Mouse (Mus musculus) limb, embryonic 10.5 days (tissue): ENCODE results near the gene Hist1h4b. TPM values are rescaled to one million over a fixed set of nuclear protein-coding genes. Genes with fewer than 3 reads are reported as not detected.
"Not testable (repeated sequence)": the region's sequence is repeated elsewhere in the genome, so short reads cannot be mapped to it uniquely, and the experiment has no call there.

Source experiments
- DNase-seq: peaks from one replicate; pipeline ENCODE4 v3.0.0-alpha.2; 2017; ENCODE audit warnings: low spot score
- H3K27ac ChIP-seq: fragments of 300-500 bp; sonication (generic); 2 replicates; pipeline ENCODE4 v1.5.1; 2016; ENCODE audit warnings: mild to moderate bottlenecking
- H3K27me3 ChIP-seq: fragments of 300-500 bp; sonication (generic); 2 replicates; pipeline ENCODE4 v1.6.1; 2016; ENCODE audit warnings: low read depth, mild to moderate bottlenecking; ENCODE audit not compliant: poor library complexity, severe bottlenecking
- H3K36me3 ChIP-seq: fragments of 300-500 bp; sonication (generic); 2 replicates; pipeline ENCODE4 v1.6.1; 2016; ENCODE audit warnings: mild to moderate bottlenecking, moderate library complexity
- H3K4me1 ChIP-seq: fragments of 300-500 bp; sonication (generic); 2 replicates; pipeline ENCODE4 v1.6.1; 2016
- H3K4me3 ChIP-seq: fragments of 300-500 bp; sonication (generic); 2 replicates; pipeline ENCODE4 v1.5.1; 2016; ENCODE audit warnings: mild to moderate bottlenecking, moderate library complexity
- H3K9me3 ChIP-seq: fragments of 300-500 bp; sonication (generic); replicated peaks from 2 replicates; pipeline ENCODE4 v1.6.1; 2016; ENCODE audit warnings: mild to moderate bottlenecking
- WGBS: fragments of 180-500 bp; shearing (Covaris S2); methylation state at CpG from one replicate; pipeline ENCODE4 v1.1.7; 2016; 5-methylcytosine and 5-hydroxymethylcytosine counted together
- polyA plus RNA-seq: library from polyadenylated mRNA; unstranded; fragments of >200 nt; fragmentation: Nextera tagmentation; extraction: Ambion mirVana; gene quantifications from 2 replicates; pipeline ENCODE4 v1.2.1, GENCODE M21; 2016

Hist1h4b gene
- polyA plus RNA-seq, 1 experiment from 2014 or later, result 5.9 TPM

GRCm38 (mm10) chr13:23764324-23765171 is 7.7 kb downstream of the Hist1h4b start:
- Histone ChIP-seq H3K4me3 (peak overlapping the region; percentile 59), H3K36me3 (no peaks in the 10 kb centered on the region), H3K4me1 (peaks cover 31% of the 10 kb centered on the region), H3K27me3 (no peaks in the 10 kb centered on the region), H3K9me3 (no peaks in the 10 kb centered on the region), H3K27ac (peak overlapping the region; percentile 92)
- peak; percentile 67 for DNase-seq
- 38% methylated on average over 12 of the region's 12 CpGs for WGBS

DNA sequence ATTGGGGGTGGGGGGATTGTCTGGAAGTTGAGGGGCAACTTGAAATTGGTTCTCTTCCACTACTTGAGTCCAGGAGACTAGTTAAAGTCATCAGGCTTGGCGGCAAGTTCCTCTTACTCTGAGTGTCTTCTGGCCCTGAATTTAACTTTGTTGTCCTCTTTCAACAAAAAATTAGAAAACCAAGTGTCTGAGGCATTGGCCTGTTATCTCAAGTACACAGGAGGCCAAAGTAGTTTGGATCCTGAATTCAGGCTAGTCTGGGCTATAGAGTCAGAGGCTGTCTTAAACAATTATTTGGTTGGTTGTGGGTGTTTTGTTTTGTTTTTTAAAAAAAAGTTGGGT is 8.3 kb downstream of the Hist1h4b start:
- DNase-seq, result no peak
- 0 out of 2 replicates have a peak overlapping the region, but pooled peaks have one; percentile 92 for H3K27ac ChIP-seq
- WGBS, result 74% methylated on average over 1 of the region's 1 CpGs
- no peaks in the 10 kb centered on the region for H3K36me3 ChIP-seq
- peak overlapping the region; percentile 59 for H3K4me3 ChIP-seq
- H3K9me3 ChIP-seq, result no peaks in the 10 kb centered on the region
- no peaks in the 10 kb centered on the region for H3K27me3 ChIP-seq
- H3K4me1 ChIP-seq, result peaks cover 28% of the 10 kb centered on the region

DNA sequence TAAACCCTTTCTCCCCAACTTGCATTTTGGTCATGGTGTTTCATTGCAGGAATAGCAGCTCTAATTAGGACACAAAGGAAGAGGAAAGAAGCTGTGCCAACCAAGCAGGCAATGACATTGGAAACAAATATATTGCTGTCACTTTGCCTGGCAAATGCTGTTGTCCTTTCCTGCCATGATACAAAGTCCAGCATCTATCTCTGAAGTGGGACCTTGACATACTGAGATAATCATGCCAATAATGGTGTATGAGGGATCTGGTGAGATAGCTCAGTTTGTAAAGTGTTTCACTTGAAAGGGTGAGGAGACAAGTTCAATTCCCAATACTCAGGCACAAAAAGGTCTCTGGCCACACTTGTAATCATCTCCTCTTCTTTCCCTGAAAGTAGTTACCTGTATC is 10.0 kb downstream of the Hist1h4b start:
- no peak for DNase-seq
- Histone ChIP-seq H3K27ac (no peak overlapping the region), H3K9me3 (no peaks in the 10 kb centered on the region), H3K4me1 (peaks cover 27% of the 10 kb centered on the region), H3K27me3 (no peaks in the 10 kb centered on the region), H3K4me3 (no peak overlapping the region), H3K36me3 (no peaks in the 10 kb centered on the region)

GRCm38 (mm10) chr13:23768834-23769397 is 12.1 kb downstream of the Hist1h4b start:
- no peak for DNase-seq
- H3K9me3 ChIP-seq, result no peaks in the 10 kb centered on the region
- H3K27me3 ChIP-seq, result no peaks in the 10 kb centered on the region
- H3K4me1 ChIP-seq, result peaks cover 24% of the 10 kb centered on the region
- no peaks in the 10 kb centered on the region for H3K36me3 ChIP-seq
- H3K4me3 ChIP-seq, result no peak overlapping the region
- WGBS, result 67% methylated on average over 5 of the region's 5 CpGs
- H3K27ac ChIP-seq, result no peak overlapping the region

DNA sequence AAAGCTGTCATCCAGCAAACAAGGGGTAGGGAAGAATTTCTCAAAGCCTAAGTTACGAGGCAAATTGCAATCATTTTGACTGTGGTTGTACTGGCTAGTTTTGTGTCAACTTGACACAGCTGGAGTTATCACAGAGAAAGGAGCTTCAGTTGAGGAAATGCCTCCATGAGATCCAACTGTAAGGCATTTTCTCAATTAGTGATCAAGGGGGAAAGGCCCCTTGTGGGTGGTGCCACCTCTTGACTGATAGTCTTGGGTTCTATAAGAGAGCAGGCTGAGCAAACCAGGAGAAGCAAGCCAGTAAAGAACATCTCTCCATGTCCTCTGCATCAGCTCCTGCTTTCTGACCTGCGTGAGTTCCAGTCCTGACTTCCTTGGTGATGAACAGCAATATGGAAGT is 12.8 kb downstream of the Hist1h4b start, which contains the start of gene Trim38:
Gene Trim38, plus strand, starts transcription at position 301 of the 400 bp plus-strand sequence.
- H3K4me3 ChIP-seq, H3K36me3 ChIP-seq, DNase-seq, H3K27me3 ChIP-seq, H3K9me3 ChIP-seq, H3K27ac ChIP-seq: not testable (repeated sequence)
- 85% methylated on average over 2 of the region's 2 CpGs for WGBS
- peaks cover 17% of the 10 kb centered on the region for H3K4me1 ChIP-seq

DNA sequence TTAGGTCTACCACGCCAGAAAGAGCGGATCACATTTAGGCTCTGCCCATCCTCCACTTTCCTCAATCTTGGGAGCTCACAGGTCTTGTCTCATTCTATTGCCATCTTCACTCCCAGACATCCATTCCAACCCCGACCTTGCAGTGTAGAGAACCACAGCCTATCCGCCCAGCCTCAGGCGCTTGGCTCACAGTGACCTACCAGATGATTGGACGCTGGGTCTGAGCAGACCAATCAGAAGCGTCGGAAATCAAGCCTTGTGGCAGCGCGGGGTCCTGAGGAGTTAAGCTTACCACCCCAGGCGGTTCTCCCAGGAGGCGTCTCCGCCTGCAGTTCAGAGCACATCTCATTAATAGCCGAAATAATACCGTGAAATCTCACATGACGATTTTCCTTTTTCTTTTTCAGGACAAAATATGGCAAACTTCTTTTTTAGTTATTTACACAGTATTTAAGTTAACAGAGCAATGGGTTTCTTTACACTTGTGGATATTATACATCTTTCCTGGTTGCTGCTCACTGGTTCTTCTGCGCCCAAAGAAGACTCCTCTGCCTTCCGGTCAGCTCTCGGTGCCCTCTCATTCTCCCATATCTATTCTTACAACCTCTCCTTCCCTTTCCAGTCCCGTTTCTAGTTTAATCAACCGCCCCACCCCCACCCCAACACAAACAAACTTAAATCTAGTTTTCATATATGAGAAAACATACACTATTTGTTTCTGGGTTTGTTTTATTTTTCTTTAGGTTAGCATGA is 15.9 kb downstream of the Hist1h4b start:
- H3K9me3 ChIP-seq, result no peaks in the 10 kb centered on the region
- H3K27ac ChIP-seq, result peak overlapping the region; percentile 50; the same call in 1 of the 2 replicates
- WGBS, result 24% methylated on average over 21 of the region's 21 CpGs
- H3K36me3 ChIP-seq, result no peaks in the 10 kb centered on the region
- H3K27me3 ChIP-seq, result no peaks in the 10 kb centered on the region
- H3K4me1 ChIP-seq, result peaks cover 12% of the 10 kb centered on the region
- peak; percentile 69 for DNase-seq
- peak overlapping the region; percentile 26 for H3K4me3 ChIP-seq

- no peaks in the 10 kb centered on the region for H3K36me3 ChIP-seq
- DNase-seq, result no peak
- no peak overlapping the region for H3K27ac ChIP-seq
- H3K27me3 ChIP-seq, result no peaks in the 10 kb centered on the region
- 99% methylated on average over 7 of the region's 7 CpGs for WGBS
- no peak overlapping the region for H3K4me3 ChIP-seq
- no peaks in the 10 kb centered on the region for H3K4me1 ChIP-seq
- H3K9me3 ChIP-seq, result no peaks in the 10 kb centered on the region
These were observed 21.5 kb downstream of the Hist1h4b start for GRCm38 (mm10) chr13:23778339-23778738.

DNA sequence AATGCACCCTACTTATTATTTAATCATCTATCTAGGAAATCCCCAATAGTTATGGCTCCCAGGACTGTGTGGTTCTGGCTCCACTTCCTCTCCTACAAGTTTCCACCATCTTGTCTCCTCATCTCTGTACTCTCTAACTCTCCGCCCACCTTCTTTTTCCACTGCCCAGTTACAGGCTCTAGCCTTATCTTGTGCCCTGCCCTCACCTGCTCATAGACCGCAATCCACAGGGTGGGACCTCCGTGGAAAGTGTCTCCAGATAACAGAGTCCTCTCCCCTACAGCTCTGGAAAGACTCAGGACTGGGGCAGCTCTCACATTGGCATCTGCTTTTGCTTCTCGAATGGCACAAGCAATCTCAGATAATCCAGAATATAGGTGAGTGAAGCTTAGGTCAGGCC is 22.2 kb downstream of the Hist1h4b start:
- Histone ChIP-seq H3K4me1 (no peaks in the 10 kb centered on the region), H3K9me3 (no peaks in the 10 kb centered on the region), H3K27ac (no peak overlapping the region), H3K36me3 (no peaks in the 10 kb centered on the region), H3K4me3 (no peak overlapping the region), H3K27me3 (no peaks in the 10 kb centered on the region)
- WGBS, result 78% methylated on average over 4 of the region's 4 CpGs
- DNase-seq, result no peak

GRCm38 (mm10) chr13:23792520-23792919 is 35.7 kb downstream of the Hist1h4b start:
- Histone ChIP-seq H3K27me3 (no peaks in the 10 kb centered on the region), H3K4me1 (peaks cover 3% of the 10 kb centered on the region; the same call in 1 of the 2 replicates), H3K36me3 (no peaks in the 10 kb centered on the region), H3K9me3 (no peaks in the 10 kb centered on the region), H3K27ac (no peak overlapping the region), H3K4me3 (no peak overlapping the region)
- DNase-seq, result peak; percentile 40
- 48% methylated on average over 2 of the region's 2 CpGs for WGBS

DNA sequence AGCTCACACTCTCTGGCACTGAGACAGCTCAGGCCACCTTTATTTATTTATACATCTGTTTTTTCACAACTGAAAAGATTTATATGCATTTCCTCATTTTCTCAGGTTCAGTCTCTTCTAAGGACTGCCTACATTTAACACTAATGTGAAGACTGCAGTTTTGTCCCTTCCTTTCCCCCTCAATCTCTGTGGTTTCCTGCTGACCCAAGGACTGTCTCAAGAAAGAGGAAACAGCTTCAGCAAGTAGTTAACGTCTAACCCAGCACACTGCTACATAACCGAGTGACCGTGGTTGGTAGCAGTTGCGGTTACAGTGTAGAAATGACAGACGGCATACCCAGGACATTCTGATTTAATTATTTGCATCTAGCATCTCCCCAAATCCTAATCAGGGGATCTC is 42.6 kb downstream of the Hist1h4b start:
- no peaks in the 10 kb centered on the region for H3K9me3 ChIP-seq
- DNase-seq, result no peak
- H3K27me3 ChIP-seq, result no peaks in the 10 kb centered on the region
- no peak overlapping the region for H3K4me3 ChIP-seq
- H3K27ac ChIP-seq, result no peak overlapping the region
- WGBS, result 74% methylated on average over 5 of the region's 5 CpGs
- H3K36me3 ChIP-seq, result no peaks in the 10 kb centered on the region
- peaks cover 28% of the 10 kb centered on the region for H3K4me1 ChIP-seq

- no peaks in the 10 kb centered on the region for H3K36me3 ChIP-seq
- no peak overlapping the region for H3K27ac ChIP-seq
- H3K27me3 ChIP-seq, result no peaks in the 10 kb centered on the region
- WGBS, result 84% methylated on average over 2 of the region's 2 CpGs
- no peaks in the 10 kb centered on the region for H3K9me3 ChIP-seq
- H3K4me1 ChIP-seq, result peaks cover 5% of the 10 kb centered on the region
- DNase-seq, result no peak
- no peak overlapping the region for H3K4me3 ChIP-seq
These were observed 47.7 kb downstream of the Hist1h4b start for GRCm38 (mm10) chr13:23804532-23804931.

DNA sequence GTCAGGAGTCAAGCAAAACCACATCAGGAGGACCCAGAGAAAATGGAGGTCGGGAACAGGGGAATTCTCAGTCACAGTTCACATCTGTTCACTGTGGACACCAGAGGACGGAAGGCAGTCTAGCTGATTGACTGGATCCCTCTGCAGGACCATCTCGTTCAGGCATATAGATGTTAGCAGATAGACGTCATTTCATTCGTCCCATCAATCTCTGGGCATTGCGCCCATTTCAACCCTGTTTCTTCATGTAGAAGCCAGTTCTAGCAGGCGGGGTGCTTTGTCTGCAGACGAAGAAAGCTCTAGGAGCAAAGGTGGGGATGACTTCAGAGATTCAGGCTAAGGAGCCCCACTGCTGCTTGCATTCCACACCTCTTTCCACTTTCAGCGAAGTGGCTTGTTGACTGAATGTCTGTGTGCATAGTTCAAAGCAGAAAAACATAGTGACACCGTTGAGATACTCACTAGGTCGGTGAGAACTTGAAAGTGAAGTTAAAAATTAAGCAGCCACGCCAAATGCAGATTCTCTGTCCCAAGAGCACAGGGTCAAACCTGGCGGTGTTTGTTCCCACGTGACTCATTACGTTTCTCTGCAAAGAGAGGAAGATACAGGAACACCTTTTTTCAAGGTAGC is 49.7 kb downstream of the Hist1h4b start, which contains the start of gene Slc17a2:
Gene Slc17a2, plus strand, starts transcription at position 572 of the 631 bp plus-strand sequence.
- Histone ChIP-seq H3K4me1 (no peaks in the 10 kb centered on the region), H3K9me3 (no peaks in the 10 kb centered on the region), H3K27ac (no peak within 1 kb of the TSS), H3K4me3 (no peak within 1 kb of the TSS), H3K36me3 (no peaks in the 10 kb centered on the region), H3K27me3 (no peaks in the 10 kb centered on the region)
- WGBS, result 91% methylated on average over 15 of the region's 15 CpGs
- no peak for DNase-seq
